In genomic region chr6:85450697-85451663, GRCm38 (mm10) we compare ENCODE assay signal across 8 mouse cellular contexts. TPM values are rescaled to one million over a fixed set of nuclear protein-coding genes. Genes with fewer than 3 reads are reported as not detected.
DNase-seq lines count a peak whose midpoint lies in the region; ATAC-seq and TF ChIP-seq lines count a peak whose summit lies in the region.

Cct7 (plus strand) TSS chr6:85451514.

- H3K9ac ChIP-seq in hindbrain, embryonic 13.5 days: peak within 1 kb of the TSS; percentile 83

- ATAC-seq in Patski: peak; percentile 98
- peak; percentile 93 for ATAC-seq in hindbrain, embryonic 13.5 days (ENCODE audit: low FRiP score)

- H3K9me3 ChIP-seq in hindbrain, embryonic 13.5 days: no peaks in the 10 kb centered on the region

- H3K27ac ChIP-seq in hindbrain, embryonic 13.5 days: peak within 1 kb of the TSS; percentile 95

- peak within 1 kb of the TSS; percentile 56 for H3K4me3 ChIP-seq in hindbrain, embryonic 13.5 days

- peak; percentile 94 for DNase-seq in Patski (ENCODE audit: low read depth, low spot score)
- peak; percentile 98 to 99 for DNase-seq in cerebellum, postnatal 14 days
- peak; percentile 99 for DNase-seq in frontal cortex, postnatal 14 days (ENCODE audit: low spot score in 2 of 2)
- peak; percentile 95 to 97 for DNase-seq in layer of hippocampus, postnatal 25 days (ENCODE audit: extremely low spot score in 1 of 2, low spot score in 1 of 2)
- DNase-seq in lung, postnatal 25 days (ENCODE audit: low spot score): peak; percentile 99
- DNase-seq in retina, embryonic 14.5 days (ENCODE audit: low spot score): peak; percentile 100
- peak; percentile 98 for DNase-seq in thymus, postnatal 4 days

- POLR2A ChIA-PET in Patski (lab: Charles Lee): interaction anchor here (0.7 to 3.0 kb wide), 4 partner anchors 9 to 24 kb away, joined by 3 to 13 read pairs (median 4); no protein-coding TSS in a partner anchor

- in situ Hi-C loops in Patski (cut with MboI; ENCODE audit: low pct_unique_long_range_greater_than_20kb): no loop called here

- peaks cover 41% of the 10 kb centered on the region for H3K4me1 ChIP-seq in hindbrain, embryonic 13.5 days (replicated peaks)

- 3% methylated on average over 90 of the region's 96 CpGs for WGBS in hindbrain, embryonic 13.5 days

- CTCF ChIA-PET in Patski (lab: Charles Lee): interaction anchor here (0.8 to 2.4 kb wide), 5 partner anchors 14 to 60 kb away, joined by 3 to 10 read pairs (median 4); no protein-coding TSS in a partner anchor

- H3K36me3 ChIP-seq in hindbrain, embryonic 13.5 days: peaks cover 14% of the 10 kb centered on the region

- no peak for TF ChIP-seq CTCF in Patski (IDR thresholded peaks at IDR 0.05)

- H3K27me3 ChIP-seq in Patski: no peaks in the 10 kb centered on the region
- H3K27me3 ChIP-seq in hindbrain, embryonic 13.5 days: no peaks in the 10 kb centered on the region

- H3K4me2 ChIP-seq in hindbrain, embryonic 13.5 days: peak within 1 kb of the TSS; percentile 89

RNA-seq across cellular contexts. Expression of gene Cct7, which starts in this region (rescaled TPM):
- polyA plus RNA-seq in Patski (2021): 397 TPM
- 601 and 603 TPM in 2 replicates for polyA plus RNA-seq in hindbrain, embryonic 13.5 days (2015; fragmentation: Nextera tagmentation; extraction: Ambion mirVana)
- total RNA-seq in layer of hippocampus, postnatal 25 days (2021): 100 to 1,000 TPM; 194 to 226 TPM

Comparison
In these comparisons a context has a peak if more than half of its experiments do, and no peak if none do; other contexts are left out.
1. Peak in every context shown above with its lines: DNase-seq, ATAC-seq, H3K4me3 ChIP-seq and H3K27ac ChIP-seq.